Mouse (Mus musculus) NIH3T3 (cell line): ENCODE results near the gene Jmjd6.
"Not testable (repeated sequence)": the region's sequence is repeated elsewhere in the genome, so short reads cannot be mapped to it uniquely, and the experiment has no call there.

ENCODE experiments used
- DNase-seq: peaks from one replicate; pipeline ENCODE4 v3.0.0-alpha.2; 2012; ENCODE audit warnings: low read depth

Jmjd6 gene

GRCm38 (mm10) chr11:116823885-116824284 is 19.4 kb downstream of the Jmjd6 start:
- DNase-seq, result not testable (repeated sequence)

GRCm38 (mm10) chr11:116823255-116823654 is 20.0 kb downstream of the Jmjd6 start:
- no peak for DNase-seq

GRCm38 (mm10) chr11:116822626-116823025 is 20.6 kb downstream of the Jmjd6 start:
- DNase-seq, result no peak

DNA sequence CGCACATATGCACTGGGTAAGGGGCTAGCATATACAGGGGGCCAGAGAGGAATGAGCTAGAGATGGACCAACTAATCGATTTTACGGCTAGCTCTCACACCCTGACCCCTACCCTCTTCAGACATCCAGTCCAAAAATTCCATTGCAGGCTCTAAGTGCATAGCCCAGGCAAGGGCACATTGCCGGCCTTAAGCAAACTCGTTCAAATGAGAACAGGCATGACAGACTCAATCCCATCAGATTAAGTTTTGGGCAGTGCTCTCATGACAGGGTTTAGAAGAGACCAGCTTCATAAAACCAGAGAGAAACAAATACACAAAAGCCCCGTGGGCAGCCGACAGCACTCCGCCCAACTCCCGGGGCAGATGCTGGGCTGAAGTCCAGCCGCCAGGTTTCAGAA is 21.0 kb downstream of the Jmjd6 start:
- DNase-seq, result peak; percentile 74

- peak; percentile 71 for DNase-seq
Observed at GRCm38 (mm10) chr11:116821057-116821940, 21.9 kb downstream of the Jmjd6 start.

DNA sequence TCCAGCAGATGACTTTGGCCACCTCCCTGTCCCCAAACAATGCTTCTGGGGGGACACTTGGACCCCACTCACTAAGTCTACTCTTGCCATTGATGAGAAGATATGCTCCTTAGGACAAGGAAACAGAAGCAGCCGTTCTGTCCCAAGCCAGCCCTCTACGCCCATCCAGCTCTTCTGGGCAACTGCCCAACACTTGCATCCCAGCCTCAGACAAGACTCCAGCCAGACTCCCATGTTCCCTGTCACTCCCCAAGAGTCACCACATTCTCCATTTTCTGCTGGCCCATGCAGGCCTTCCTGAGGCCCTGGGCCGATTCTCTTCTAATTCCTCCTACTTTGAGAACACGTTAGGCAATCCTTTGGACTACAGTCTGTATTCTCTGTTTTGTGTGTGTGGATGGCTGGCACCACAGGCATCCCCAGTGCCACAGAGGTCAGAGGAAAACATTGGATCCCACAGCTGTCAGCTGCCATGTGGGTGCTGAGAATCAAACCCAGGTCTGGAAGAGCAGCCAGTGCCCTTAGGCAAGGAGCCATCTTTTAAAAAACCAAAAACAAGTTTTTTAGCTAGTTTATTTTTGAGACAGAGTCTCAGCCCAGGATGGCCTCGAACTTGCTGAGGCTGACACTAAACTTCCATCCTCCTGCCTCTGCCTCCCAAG is 23.2 kb downstream of the Jmjd6 start:
- DNase-seq, result peak; percentile 48

DNA sequence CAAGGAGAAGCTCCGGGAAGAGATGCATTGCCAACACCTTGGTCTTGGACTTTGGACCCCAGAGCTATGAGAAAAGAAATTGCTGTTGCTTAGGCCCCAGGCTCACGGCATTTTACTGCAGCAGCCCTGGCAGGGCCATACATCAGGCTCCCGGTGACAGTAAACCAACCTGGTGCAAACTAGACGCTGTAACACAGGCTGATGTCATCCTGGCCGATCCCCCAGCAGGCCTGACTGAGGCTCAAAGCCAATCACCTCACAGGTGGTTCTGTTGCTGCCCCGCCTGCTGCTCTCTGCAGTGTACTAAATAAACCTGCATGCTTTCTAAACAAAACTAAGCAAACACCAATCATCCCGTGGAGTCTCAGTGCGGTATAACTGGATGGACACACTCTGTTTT is 24.5 kb downstream of the Jmjd6 start:
- DNase-seq, result peak; percentile 41

GRCm38 (mm10) chr11:116817567-116817966 is 25.7 kb downstream of the Jmjd6 start:
- DNase-seq, result no peak

DNA sequence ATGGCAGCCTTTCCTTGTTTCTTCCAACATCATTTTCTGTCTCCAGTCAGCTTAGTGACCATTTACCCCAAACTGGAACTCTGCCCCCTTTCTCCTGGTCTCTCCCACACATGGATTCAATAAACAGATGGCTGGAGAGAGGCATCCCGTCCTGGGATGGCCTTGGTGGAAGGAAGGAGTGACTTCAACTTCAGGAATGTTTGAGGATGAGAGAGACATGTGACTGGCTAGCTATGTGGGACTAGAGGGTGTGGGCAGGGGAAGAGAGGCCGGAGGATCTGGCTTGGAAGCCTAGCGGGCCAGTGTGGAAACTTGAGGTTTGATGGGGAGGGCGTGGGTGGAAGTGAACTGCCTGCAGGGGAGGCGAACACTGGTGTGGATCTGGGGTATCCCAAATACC is 26.5 kb downstream of the Jmjd6 start:
- DNase-seq, result peak; percentile 95

DNA sequence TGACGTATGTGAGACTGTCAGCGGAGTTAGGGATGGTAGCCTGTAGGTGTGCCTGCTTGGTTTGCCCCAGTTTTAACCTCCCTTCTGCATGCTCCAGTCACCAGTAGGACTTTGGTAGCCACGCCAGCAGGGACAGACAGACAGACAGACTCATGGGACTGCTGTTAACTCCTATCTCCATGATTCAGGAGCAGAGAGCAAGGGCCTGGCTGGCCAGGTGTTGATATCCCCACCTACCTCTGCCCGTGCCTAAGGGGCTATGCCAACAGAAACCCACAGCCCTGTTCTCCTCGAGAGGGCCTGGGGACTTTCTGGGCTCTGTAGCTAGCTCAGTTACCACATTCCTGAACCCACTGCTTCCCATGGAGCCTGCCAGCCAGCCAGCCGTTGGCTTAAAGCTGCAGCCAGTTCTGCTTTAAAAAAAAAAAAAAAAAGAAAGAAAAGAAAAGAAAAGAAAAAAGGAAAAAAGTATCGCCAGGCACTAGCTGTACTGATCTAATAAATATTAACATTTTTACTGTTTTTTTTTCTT is 28.3 kb downstream of the Jmjd6 start:
- DNase-seq, result peak; percentile 71

- DNase-seq, result peak; percentile 70
Observed at GRCm38 (mm10) chr11:116814076-116814883, 29.0 kb downstream of the Jmjd6 start.

DNA sequence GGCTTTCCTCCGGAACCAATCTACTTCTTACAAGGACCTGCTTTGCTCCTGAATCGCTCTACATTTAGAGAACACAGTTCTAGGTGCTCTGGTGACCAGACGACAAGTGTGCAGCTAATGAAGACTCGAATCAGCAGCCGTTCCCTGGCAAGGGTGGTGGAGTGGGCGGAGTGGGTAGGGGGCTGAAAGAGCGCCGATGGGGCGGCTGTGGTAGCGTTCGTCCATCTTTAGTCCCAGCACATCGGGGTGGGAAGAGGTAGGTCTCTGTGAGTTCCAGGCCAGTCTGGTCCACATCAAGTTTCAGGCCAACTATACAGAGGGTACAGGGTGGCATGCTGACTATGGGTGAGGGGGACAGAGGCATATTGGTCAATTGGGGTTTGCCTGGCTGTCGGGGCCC is 29.6 kb downstream of the Jmjd6 start:
- DNase-seq, result no peak

GRCm38 (mm10) chr11:116812793-116813529 is 30.3 kb downstream of the Jmjd6 start:
- DNase-seq, result peak; percentile 32

- no peak for DNase-seq
Observed at GRCm38 (mm10) chr11:116810983-116811901, 32.0 kb downstream of the Jmjd6 start.

DNA sequence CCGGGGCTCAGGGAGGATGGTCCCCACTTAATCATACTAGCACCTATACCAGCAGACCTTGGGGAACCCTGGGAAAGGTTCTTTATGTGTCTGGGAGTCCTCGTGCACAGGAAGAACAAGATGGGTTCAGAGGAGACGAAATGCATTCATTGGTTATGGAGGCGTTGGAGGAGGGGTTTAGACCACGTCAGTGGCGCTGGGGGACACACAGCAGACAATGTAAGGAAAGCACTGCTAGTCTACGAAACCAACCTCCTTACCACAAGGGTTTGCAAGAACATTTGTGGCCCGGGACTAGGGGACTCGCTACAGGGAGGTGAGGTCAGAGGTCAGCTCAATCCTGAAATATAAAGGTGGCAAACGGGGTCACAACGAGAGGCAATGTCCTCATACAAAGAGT is 32.7 kb downstream of the Jmjd6 start:
- no peak for DNase-seq

DNA sequence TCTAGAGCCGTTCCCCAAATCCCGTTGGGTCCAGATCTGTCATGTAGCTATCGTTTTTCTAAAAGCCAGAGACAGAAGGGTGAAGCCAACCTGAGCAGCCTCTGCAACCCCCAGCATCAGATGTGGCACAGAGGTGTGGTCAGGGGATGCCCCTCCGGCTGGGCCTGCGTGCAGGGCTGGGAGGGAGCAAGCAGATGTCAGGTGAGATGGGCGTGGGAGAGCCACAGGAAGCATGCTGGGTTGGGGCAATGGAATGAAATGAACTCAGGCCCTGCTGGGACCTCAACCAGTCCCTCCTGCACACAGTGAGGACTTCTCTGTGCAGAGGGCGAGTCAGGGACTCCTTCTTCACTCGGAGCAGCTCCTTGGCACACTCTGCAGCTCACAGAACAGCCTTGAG is 33.7 kb downstream of the Jmjd6 start:
- no peak for DNase-seq

- DNase-seq, result no peak
Observed at GRCm38 (mm10) chr11:116808811-116809395, 34.3 kb downstream of the Jmjd6 start.

- peak; percentile 93 for DNase-seq
Observed at GRCm38 (mm10) chr11:116807938-116808606, 35.2 kb downstream of the Jmjd6 start.

- peak; percentile 38 for DNase-seq
Observed at GRCm38 (mm10) chr11:116807526-116807925, 35.7 kb downstream of the Jmjd6 start.
